Mouse (Mus musculus): ENCODE data around the gene Ssbp3.

DNA sequence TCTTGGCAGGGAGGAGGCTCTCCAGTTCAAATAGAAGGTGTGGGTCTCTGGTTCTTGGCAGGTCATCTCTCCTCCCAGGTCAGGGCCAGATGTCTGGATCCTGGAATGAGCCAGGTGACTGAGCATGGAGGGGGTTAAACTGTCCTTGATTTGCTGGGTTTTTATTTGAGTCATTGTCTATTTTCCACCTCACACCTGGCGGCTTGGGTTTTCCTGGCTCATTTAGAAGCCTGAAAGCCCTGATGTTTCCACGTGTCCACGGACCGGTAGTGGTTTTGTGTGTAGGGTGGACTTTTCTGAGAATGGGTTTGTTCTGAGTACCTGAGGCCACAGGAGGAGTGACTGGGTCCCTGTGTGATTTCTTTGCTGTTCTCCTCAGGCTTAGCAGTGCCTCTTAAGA lies 9.6 kb downstream of the Ssbp3 start:
- TF ChIP-seq CTCF (IDR thresholded peaks at IDR 0.05; ENCODE audit: low read depth) (no peak), EP300 (IDR thresholded peaks at IDR 0.05; ENCODE audit: low read depth) (no peak)
